Mouse (Mus musculus) gastrocnemius, adult 18-20 months (tissue): ENCODE measurements around the gene Nostrin. TPM values are rescaled to one million over a fixed set of nuclear protein-coding genes. Genes with fewer than 3 reads are reported as not detected.

Experiments
- DNase-seq: peaks from one replicate; pipeline ENCODE4 v3.0.0; 2021; ENCODE audit warnings: low spot score
- long read RNA-seq, 2 experiments: library from polyadenylated mRNA; stranded (forward); transcript quantifications; one replicate each; pipeline ENCODE4 v2.0.0; 2021
- total RNA-seq, 2 experiments: library from RNA; stranded (reverse); gene quantifications; 2 replicates each; pipeline ENCODE4 v1.2.3; 2021

Gene Nostrin
- 1 to 10 TPM; 2.2 to 3.6 TPM for total RNA-seq
- long read RNA-seq, experiment 1, partial matches to known transcripts: 3 of 3 reads
- long read RNA-seq, experiment 1, other reads (novel, unspliced or antisense): 0 of 3 reads
- long read RNA-seq, experiment 2, partial matches to known transcripts: 2 of 2 reads
- long read RNA-seq, experiment 2, other reads (novel, unspliced or antisense): 0 of 2 reads

- DNase-seq: no peak
Observed at GRCm38 (mm10) chr2:69135661-69136576, at the start of gene Nostrin. Gene Nostrin, plus strand, starts transcription at chr2:69135800.

GRCm38 (mm10) chr2:69086505-69087260, 48.9 kb upstream of the Nostrin start:
- no peak for DNase-seq

- DNase-seq: no peak
Observed at GRCm38 (mm10) chr2:69095836-69096235, 39.8 kb upstream of the Nostrin start.

GRCm38 (mm10) chr2:69096821-69097220, 38.8 kb upstream of the Nostrin start:
- DNase-seq: no peak

- no peak for DNase-seq
Observed at GRCm38 (mm10) chr2:69097526-69097925, 38.1 kb upstream of the Nostrin start.

GRCm38 (mm10) chr2:69098701-69099100, 36.9 kb upstream of the Nostrin start:
- DNase-seq: no peak

GRCm38 (mm10) chr2:69099147-69099546, 36.5 kb upstream of the Nostrin start:
- DNase-seq: no peak

GRCm38 (mm10) chr2:69100706-69101105, 34.9 kb upstream of the Nostrin start:
- peak; percentile 25 for DNase-seq

- no peak for DNase-seq
Observed at GRCm38 (mm10) chr2:69103526-69103925, 32.1 kb upstream of the Nostrin start.

GRCm38 (mm10) chr2:69104511-69105145, 31.0 kb upstream of the Nostrin start:
- DNase-seq: no peak

GRCm38 (mm10) chr2:69109246-69109645, 26.4 kb upstream of the Nostrin start:
- no peak for DNase-seq

GRCm38 (mm10) chr2:69109710-69110109, 25.9 kb upstream of the Nostrin start:
- DNase-seq: no peak

GRCm38 (mm10) chr2:69112609-69113008, 23.0 kb upstream of the Nostrin start:
- no peak for DNase-seq

GRCm38 (mm10) chr2:69113829-69114547, 21.6 kb upstream of the Nostrin start:
- no peak for DNase-seq

- no peak for DNase-seq
Observed at GRCm38 (mm10) chr2:69115921-69116320, 19.7 kb upstream of the Nostrin start.

GRCm38 (mm10) chr2:69116767-69117166, 18.8 kb upstream of the Nostrin start:
- DNase-seq: no peak

- DNase-seq: no peak
Observed at GRCm38 (mm10) chr2:69118994-69119393, 16.6 kb upstream of the Nostrin start.

- no peak for DNase-seq
Observed at GRCm38 (mm10) chr2:69119718-69120117, 15.9 kb upstream of the Nostrin start.

- DNase-seq: no peak
Observed at GRCm38 (mm10) chr2:69121681-69122080, 13.9 kb upstream of the Nostrin start.

GRCm38 (mm10) chr2:69125425-69125824, 10.2 kb upstream of the Nostrin start:
- DNase-seq: no peak

GRCm38 (mm10) chr2:69128321-69128720, 7.3 kb upstream of the Nostrin start:
- DNase-seq: no peak
